Mouse (Mus musculus): ENCODE data around the gene Rnf2.

The Rnf2 gene

GRCm38 (mm10) chr1:151500531-151501361 is at the start of gene Rnf2:
TSS of gene Rnf2 (minus strand) at chr1:151500955.
- DNase-seq (ENCODE audit: low read depth) = peak; percentile 86

DNA sequence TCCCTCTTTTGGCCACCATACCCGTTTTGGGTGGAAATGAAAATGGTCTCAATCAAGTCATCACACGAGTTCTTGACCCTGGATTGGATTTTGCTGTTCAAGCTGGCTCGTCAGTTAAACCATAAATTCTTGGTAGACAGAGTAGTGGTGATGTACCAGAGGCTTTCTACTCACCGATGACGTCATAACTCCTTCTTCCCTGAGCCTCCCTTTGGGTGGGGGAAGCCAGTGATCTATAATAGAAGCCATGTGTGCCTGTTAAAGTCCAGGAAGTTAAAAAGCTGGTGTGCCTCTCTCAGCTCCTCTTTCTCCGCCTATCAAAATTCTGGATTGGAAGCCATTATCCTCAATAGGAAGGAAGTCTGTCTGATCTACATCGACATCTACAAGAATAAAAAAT is 49.0 kb upstream of the Rnf2 start:
- DNase-seq (ENCODE audit: low read depth) = peak; percentile 5

- peak; percentile 5 for DNase-seq (ENCODE audit: low read depth)
Observed at GRCm38 (mm10) chr1:151548896-151549610, 48.3 kb upstream of the Rnf2 start.

- no peak for DNase-seq (ENCODE audit: low read depth)
Observed at GRCm38 (mm10) chr1:151545571-151545970, 44.8 kb upstream of the Rnf2 start.

- no peak for DNase-seq (ENCODE audit: low read depth)
Observed at GRCm38 (mm10) chr1:151544581-151544980, 43.8 kb upstream of the Rnf2 start.

- no peak for DNase-seq (ENCODE audit: low read depth)
Observed at GRCm38 (mm10) chr1:151543796-151544477, 43.2 kb upstream of the Rnf2 start.

GRCm38 (mm10) chr1:151526701-151527100 is 25.9 kb upstream of the Rnf2 start:
- no peak for DNase-seq (ENCODE audit: low read depth)

DNA sequence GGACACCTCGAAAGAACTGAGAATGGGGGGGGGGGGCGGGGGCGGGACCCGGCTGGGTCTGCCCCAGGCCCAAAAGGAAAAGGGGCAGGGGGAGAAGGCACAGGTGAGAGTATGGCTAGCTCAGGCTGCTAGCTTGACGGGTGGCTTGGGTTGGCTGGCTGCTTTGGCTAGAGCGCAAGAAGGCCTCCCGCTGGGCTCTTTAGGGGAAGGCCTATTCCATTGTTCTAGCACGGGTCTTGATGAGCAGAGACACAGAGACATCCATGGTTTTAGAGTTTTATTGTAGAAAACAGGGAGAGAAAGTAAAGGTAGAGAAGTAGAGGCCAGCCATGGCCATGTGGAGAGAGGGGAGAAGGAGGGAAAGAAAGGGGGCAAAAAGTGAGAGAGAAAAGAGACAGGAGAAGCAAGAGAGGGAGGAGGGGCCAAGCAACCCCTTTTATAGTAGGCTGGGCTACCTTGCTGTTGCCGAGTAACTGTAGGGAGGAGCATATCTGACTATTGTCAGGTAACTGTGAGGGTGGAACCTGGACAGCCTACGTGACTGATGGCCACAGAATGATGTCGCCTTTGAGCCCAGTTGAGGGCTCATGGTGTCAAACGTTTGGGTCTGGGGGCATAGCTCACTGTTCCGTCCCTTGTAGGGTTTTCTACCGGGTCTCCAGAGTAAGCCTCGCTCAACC is 17.0 kb upstream of the Rnf2 start:
- no peak for DNase-seq (ENCODE audit: low read depth)

DNA sequence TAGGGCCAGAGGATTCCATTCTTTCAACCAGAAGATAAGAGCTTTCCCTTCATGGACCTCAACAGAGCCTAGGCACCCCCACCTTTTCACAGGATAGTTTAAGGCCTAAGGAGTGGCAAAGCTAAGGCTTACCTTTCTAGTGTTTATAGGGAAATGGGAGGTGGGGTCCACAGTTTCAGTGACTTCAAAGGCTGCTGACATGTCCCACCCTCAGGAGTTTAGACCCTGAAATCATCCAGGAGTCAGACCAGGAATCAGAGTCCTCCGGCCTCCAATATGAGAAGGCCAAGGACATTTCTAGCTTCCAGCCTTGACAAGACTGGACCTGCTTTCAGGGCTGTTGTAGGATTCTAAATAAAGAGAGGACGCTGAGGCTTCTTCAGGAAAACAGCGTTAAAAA is 16.1 kb upstream of the Rnf2 start:
- no peak for DNase-seq (ENCODE audit: low read depth)

DNA sequence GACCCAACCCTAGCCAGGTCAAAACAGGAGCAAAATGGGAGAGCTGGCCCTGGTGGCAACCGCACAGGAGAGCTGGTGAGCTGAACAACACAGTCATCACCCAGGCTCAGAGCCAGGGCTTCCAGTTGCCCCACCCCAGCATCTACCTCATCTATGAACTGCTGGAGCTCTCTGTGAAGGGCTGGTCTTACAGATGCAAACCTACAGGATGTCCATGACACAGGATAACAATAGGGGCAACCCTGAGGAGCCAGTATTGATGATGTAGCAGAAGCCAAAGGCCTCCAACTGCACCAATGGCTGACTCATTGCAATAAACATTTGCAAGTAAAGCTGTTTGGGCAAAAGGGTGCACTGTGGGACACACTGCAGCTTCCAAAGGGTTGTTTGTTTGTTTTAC is 15.0 kb upstream of the Rnf2 start:
- no peak for DNase-seq (ENCODE audit: low read depth)

DNA sequence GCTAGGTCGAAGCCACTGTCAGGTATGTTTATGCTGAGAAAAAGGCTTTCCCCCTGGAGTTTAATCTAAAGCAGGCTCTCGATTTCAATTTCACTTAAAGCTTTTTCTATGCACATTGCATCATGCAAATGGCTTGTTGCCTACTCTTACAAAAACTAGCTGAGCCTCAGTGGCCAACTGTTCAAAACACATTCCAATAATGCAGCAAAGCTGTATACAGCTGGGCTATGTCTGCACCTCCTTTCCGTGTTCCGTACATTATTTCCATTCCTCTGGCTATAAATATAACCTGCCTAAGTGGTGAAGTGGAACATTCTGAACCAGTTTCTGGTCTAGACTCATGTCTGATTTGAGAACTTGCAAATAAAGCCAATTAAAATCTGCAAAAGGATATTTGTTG is 13.4 kb upstream of the Rnf2 start:
- no peak for DNase-seq (ENCODE audit: low read depth)

GRCm38 (mm10) chr1:151510811-151511210 is 10.1 kb upstream of the Rnf2 start:
- no peak for DNase-seq (ENCODE audit: low read depth)

- no peak for DNase-seq (ENCODE audit: low read depth)
Observed at GRCm38 (mm10) chr1:151499815-151500501, 797 bp downstream of the Rnf2 start.

DNA sequence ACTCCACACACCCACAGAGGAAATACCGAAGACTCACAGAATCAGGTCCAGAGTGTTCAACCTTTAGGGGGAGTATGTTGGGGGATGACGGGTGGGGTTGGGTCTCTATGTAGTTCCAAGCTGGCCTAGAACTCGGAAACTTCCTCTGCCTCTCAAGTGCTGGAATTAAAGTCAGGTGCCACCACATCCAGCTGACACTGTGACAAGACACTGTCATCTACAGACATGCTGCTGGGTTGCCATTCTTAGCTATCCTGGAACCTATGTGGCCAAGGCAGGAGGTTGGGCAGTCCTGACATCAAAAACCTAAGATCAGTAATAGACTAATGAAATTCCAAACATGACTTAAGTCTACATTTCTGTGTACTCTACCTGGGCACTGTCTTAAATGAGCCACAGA is 2.4 kb downstream of the Rnf2 start:
- no peak for DNase-seq (ENCODE audit: low read depth)

DNA sequence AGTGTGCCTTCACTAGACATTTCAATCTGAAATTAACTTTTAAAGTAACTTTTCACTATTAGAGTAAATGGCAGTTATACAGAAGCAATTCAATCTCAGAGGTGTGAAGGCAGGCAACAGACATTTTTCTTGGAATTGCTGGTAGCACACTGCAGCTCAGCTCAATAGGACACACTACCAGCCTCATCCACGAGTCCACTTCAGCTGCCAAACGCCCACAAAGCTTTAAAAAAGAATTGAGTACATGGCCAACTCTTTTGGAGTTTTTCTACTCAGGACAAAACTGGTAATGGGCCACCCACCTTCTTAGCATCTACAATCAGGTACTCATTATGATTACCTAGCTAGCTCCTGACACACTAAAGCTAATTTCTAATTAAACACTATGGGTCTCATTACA is 2.8 kb downstream of the Rnf2 start:
- DNase-seq (ENCODE audit: low read depth) = no peak

- no peak for DNase-seq (ENCODE audit: low read depth)
Observed at GRCm38 (mm10) chr1:151497028-151497427, 3.7 kb downstream of the Rnf2 start.

DNA sequence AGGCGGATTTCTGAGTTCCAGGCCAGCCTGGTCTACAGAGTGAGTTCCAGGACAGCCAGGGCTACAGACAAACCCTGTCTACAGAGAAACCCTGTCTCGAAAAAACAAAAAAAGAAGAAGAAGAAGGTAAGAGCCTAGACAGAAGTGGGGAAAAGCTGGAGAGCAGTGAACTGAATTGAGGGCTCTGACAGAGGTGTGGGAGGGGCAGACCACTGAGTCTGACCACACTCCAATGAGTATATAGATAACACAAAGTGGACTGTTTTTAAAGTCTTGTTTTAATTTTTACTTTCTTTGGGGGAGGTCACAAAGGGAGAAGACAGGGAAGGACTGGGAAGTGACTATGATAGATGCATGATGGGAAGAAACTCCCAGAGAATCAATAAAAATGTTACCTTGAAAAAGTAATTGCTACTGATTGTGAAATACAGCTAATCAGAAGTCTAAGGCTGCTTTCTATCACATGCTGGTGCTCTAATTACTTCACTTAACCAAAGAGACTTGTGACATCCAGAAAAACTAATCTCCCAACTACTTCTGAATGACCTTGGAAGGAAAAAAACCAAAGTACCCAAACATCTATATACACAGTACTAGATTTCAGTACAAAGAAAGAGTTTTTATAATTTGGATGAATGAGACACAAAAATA is 5.0 kb downstream of the Rnf2 start:
- no peak for DNase-seq (ENCODE audit: low read depth)

DNA sequence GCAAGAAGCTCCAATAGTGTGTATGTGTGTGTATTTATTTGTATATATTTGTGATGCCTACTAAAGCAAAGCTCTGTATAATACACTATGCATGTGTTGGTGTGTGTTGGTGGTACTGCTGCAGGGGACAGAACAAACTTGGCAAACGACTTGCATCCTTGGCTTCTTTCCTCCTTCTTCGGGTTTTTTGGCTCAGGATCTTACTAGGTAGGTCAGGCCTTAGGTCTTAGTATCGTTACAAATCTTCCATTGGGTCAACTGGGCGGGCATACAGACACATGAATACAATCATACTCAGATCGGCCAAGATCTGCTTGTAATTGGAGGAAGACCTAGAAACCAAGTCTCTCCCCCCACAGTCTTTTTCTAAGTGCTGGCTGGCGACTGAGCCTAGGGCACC is 6.0 kb downstream of the Rnf2 start:
- DNase-seq (ENCODE audit: low read depth) = no peak

- no peak for DNase-seq (ENCODE audit: low read depth)
Observed at GRCm38 (mm10) chr1:151493826-151494225, 6.9 kb downstream of the Rnf2 start.

- DNase-seq (ENCODE audit: low read depth) = no peak
Observed at GRCm38 (mm10) chr1:151492419-151492818, 8.3 kb downstream of the Rnf2 start.

DNA sequence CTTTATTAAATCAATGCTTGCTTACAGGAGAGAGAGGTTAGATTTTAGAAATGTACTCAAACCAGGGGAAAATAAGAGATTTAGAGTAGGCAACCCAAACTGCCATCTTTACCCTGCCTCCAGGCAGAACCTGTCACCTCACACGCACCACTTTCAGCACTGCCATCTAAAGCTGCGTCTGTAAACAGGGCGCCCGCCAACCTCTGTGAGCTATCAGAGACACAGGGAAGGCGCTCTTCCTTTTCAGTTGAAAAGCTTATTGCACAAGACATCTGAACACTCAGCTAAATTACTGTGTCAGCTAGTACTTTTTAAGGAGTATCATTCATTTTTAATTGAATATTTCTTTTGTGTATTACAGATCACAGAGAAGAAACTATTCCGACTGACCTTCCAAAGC is 10.9 kb downstream of the Rnf2 start:
- no peak for DNase-seq (ENCODE audit: low read depth)

All from fibroblast of lung, adult 2 months (primary cell).